Mouse (Mus musculus) C2C12 (cell line): ENCODE measurements around the gene Tmc6.

Experiments used
- CEBPB ChIP-seq: IDR thresholded peaks from one replicate; pipeline ENCODE4 v1.6.1; 2011; ENCODE audit warnings: low read depth, mild to moderate bottlenecking, control low read depth, moderate library complexity
- CTCF ChIP-seq: IDR thresholded peaks from one replicate; pipeline ENCODE4 v1.5.1; 2011; ENCODE audit not compliant: control insufficient read depth, insufficient read depth, insufficient read length
- FOSL1 ChIP-seq: IDR thresholded peaks from one replicate; pipeline ENCODE4 v1.8.0; 2011; ENCODE audit warnings: mild to moderate bottlenecking, low read length; ENCODE audit not compliant: poor library complexity, insufficient read depth, severe bottlenecking
- MAX ChIP-seq: IDR thresholded peaks from one replicate; pipeline ENCODE4 v1.6.1; 2011; ENCODE audit warnings: mild to moderate bottlenecking, control low read depth
- MYOD1 ChIP-seq: IDR thresholded peaks from one replicate; pipeline ENCODE4 v1.6.1; 2011; ENCODE audit warnings: low read depth; ENCODE audit not compliant: control insufficient read depth, insufficient read length
- MYOG ChIP-seq: IDR thresholded peaks from one replicate; pipeline ENCODE4 v1.6.1; 2011; ENCODE audit not compliant: control insufficient read depth, insufficient read length; ENCODE audit errors: extremely low read depth
- USF1 ChIP-seq: IDR thresholded peaks from one replicate; pipeline ENCODE4 v1.6.1; 2011; ENCODE audit warnings: low read depth, mild to moderate bottlenecking, control low read depth, moderate library complexity

- TF ChIP-seq CTCF (no peak), MYOG (no peak), MAX (no peak), USF1 (no peak), CEBPB (no peak), MYOD1 (no peak), FOSL1 (no peak)
Measured at GRCm38 (mm10) chr11:117729798-117730489, 52.1 kb downstream of the Tmc6 start.
